Mouse (Mus musculus) urinary bladder, postnatal 10 days (tissue): ENCODE data around the gene Fam192a.

Experiments used
- DNase-seq: peaks from one replicate; pipeline ENCODE4 v3.0.0; 2022; ENCODE audit warnings: low spot score

The Fam192a gene

DNA sequence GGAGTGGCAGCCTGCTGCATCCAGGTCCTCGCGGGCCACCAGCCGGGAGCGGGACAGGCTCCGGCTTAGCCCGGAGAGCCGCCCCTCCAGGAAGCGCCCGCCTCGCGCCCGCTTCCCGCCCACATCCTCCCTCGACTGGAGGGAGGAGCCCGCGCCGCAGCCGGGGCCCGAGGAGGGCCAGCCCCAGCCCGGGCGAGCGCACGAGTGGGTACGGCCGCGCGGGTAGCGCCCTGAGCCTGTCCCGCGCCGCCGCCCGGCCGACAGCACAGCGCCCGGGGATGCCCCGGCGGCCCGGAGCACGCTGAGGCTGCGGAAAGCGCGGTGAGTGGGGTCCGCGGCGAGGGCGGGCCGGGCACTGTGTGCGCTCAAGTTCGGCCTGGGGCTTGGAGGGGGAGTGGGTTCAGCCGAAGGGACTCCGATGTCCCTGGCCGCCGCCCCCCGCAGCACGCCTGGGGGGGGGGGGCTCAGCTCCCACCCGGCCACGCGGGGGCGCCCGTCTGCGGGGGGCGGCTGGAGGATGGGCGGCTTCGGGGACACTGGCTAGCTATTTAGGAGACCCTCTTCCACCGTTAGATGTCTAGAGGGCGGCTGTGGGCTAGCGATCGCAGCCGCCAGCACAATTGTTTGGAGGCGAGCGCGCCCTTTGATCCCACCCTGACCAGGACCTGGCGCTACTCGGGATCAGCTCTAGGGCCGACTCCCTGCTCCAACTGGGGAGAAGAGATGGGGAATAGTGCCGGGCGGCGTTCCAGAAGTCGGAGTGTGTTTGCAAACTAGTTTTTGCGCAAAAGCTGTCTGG lies 68.7 kb downstream of the Fam192a start, which contains the start of gene Cpne2:
Gene Cpne2 (plus strand): TSS at position 118 of the 799 bp plus-strand sequence.
- no peak for DNase-seq

DNA sequence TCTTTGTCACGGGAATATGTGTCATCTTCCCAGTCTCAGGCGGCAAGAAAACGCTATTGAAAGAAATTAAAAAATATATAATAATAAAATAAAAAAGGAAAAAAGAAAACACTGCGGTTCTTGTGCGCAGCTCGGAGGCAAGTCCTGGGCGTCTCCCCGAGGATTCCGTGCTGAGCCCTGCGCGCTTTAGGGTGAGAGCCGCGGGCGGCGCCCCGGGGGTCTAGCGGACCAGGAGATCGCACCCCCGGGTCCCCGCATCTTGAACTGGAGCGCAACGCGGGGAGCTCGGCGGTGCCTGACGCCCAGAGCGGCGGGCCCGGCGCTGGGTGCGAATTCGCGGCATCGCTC lies 69.3 kb downstream of the Fam192a start:
- no peak for DNase-seq

GRCm38 (mm10) chr8:94532000-94532399 lies 69.8 kb downstream of the Fam192a start:
- no peak for DNase-seq

GRCm38 (mm10) chr8:94530643-94531042 lies 71.2 kb downstream of the Fam192a start:
- DNase-seq = no peak

DNA sequence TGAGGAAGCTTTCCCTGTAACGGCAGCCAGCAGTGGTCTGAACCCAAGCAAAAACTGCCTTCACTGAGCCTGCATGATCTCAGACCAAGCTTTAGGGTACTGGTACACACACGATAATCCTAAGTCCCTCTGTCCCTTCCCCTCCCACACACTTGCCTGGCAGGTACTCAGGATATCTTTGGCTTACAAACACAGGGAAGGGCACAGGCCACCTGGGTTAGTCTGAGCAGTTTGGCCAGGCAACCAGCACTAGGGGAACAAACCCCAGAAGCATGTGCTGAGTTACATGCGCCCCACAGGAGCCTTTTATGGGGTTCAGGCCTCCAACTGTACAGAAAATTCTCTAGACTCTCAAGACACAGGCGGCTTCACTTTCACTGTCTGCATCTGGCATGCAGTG lies 71.9 kb downstream of the Fam192a start:
- no peak for DNase-seq

- no peak for DNase-seq
Observed at GRCm38 (mm10) chr8:94528245-94528644, 73.6 kb downstream of the Fam192a start.

- no peak for DNase-seq
Observed at GRCm38 (mm10) chr8:94527178-94527577, 74.6 kb downstream of the Fam192a start.

GRCm38 (mm10) chr8:94524554-94524953 lies 77.2 kb downstream of the Fam192a start:
- no peak for DNase-seq
